Mouse (Mus musculus): ENCODE data around the gene Bglap. TPM values are rescaled to one million over a fixed set of nuclear protein-coding genes. Genes with fewer than 3 reads are reported as not detected.
"Not testable (repeated sequence)": the region's sequence is repeated elsewhere in the genome, so short reads cannot be mapped to it uniquely, and the experiment has no call there.

Gene Bglap
- polyA plus RNA-seq (2014; fragmentation: Nextera tagmentation; extraction: Ambion mirVana) = 0.57 TPM in 1 of 2 replicates, not detected in the other

- no peak within 1 kb of the TSS for H3K4me2 ChIP-seq (ENCODE audit: low read depth, low read length)
- no peak within 1 kb of the TSS for H3K9ac ChIP-seq (replicated peaks; ENCODE audit: low read length)
- ATAC-seq (replicated peaks; ENCODE audit: insufficient number of reproducible peaks, low FRiP score, low TSS enrichment, low read depth) (no peak), DNase-seq (ENCODE audit: low spot score) (no peak)
- H3K9me3 ChIP-seq (replicated peaks; ENCODE audit: control insufficient read depth, low read length) = no peaks in the 10 kb centered on the region
- no peaks in the 10 kb centered on the region for H3K36me3 ChIP-seq (replicated peaks; ENCODE audit: control insufficient read depth, insufficient read depth, low read depth, low read length)
- H3K4me1 ChIP-seq (ENCODE audit: control insufficient read depth, insufficient read depth, low read length) = no peaks in the 10 kb centered on the region
- no peak within 1 kb of the TSS for H3K27ac ChIP-seq (replicated peaks; ENCODE audit: low read depth, low read length)
- 74% methylated on average over 5 of the region's 5 CpGs for WGBS
- H3K27me3 ChIP-seq (ENCODE audit: control insufficient read depth, insufficient read depth, low read length) = no peaks in the 10 kb centered on the region
- no peak within 1 kb of the TSS for H3K4me3 ChIP-seq (ENCODE audit: low read depth, low read length)
Measured at GRCm38 (mm10) chr3:88384364-88384763, at the start of gene Bglap. Bglap (minus strand) TSS chr3:88384464.

GRCm38 (mm10) chr3:88428639-88429038, 44.4 kb upstream of the Bglap start:
- ATAC-seq (replicated peaks; ENCODE audit: insufficient number of reproducible peaks, low FRiP score, low TSS enrichment, low read depth); H3K9ac ChIP-seq (replicated peaks; ENCODE audit: low read length); H3K36me3 ChIP-seq (replicated peaks; ENCODE audit: control insufficient read depth, insufficient read depth, low read depth, low read length); H3K27ac ChIP-seq (replicated peaks; ENCODE audit: low read depth, low read length); H3K27me3 ChIP-seq (ENCODE audit: control insufficient read depth, insufficient read depth, low read length); H3K9me3 ChIP-seq (replicated peaks; ENCODE audit: control insufficient read depth, low read length); H3K4me2 ChIP-seq (ENCODE audit: low read depth, low read length); H3K4me3 ChIP-seq (ENCODE audit: low read depth, low read length); DNase-seq (ENCODE audit: low spot score); H3K4me1 ChIP-seq (ENCODE audit: control insufficient read depth, insufficient read depth, low read length): not testable (repeated sequence)
- 71% methylated on average over 8 of the region's 8 CpGs for WGBS

- Histone ChIP-seq H3K4me3 (ENCODE audit: low read depth, low read length) (no peak overlapping the region), H3K4me1 (ENCODE audit: control insufficient read depth, insufficient read depth, low read length) (no peaks in the 10 kb centered on the region), H3K4me2 (ENCODE audit: low read depth, low read length) (no peak overlapping the region), H3K9me3 (replicated peaks; ENCODE audit: control insufficient read depth, low read length) (no peaks in the 10 kb centered on the region), H3K27me3 (ENCODE audit: control insufficient read depth, insufficient read depth, low read length) (no peaks in the 10 kb centered on the region), H3K36me3 (replicated peaks; ENCODE audit: control insufficient read depth, insufficient read depth, low read depth, low read length) (no peaks in the 10 kb centered on the region), H3K9ac (replicated peaks; ENCODE audit: low read length) (no peak overlapping the region), H3K27ac (replicated peaks; ENCODE audit: low read depth, low read length) (no peak overlapping the region)
- WGBS = 88% methylated on average over 4 of the region's 4 CpGs
- no peak for DNase-seq (ENCODE audit: low spot score)
- no peak for ATAC-seq (replicated peaks; ENCODE audit: insufficient number of reproducible peaks, low FRiP score, low TSS enrichment, low read depth)
Measured at GRCm38 (mm10) chr3:88427342-88427905, 43.2 kb upstream of the Bglap start.

- 85% methylated on average over 10 of the region's 10 CpGs for WGBS
- H3K4me2 ChIP-seq (ENCODE audit: low read depth, low read length) = no peak overlapping the region
- H3K9ac ChIP-seq (replicated peaks; ENCODE audit: low read length) = no peak overlapping the region
- H3K27me3 ChIP-seq (ENCODE audit: control insufficient read depth, insufficient read depth, low read length) = no peaks in the 10 kb centered on the region
- H3K36me3 ChIP-seq (replicated peaks; ENCODE audit: control insufficient read depth, insufficient read depth, low read depth, low read length) = peaks cover 2% of the 10 kb centered on the region; the same call in 1 of the 2 replicates
- no peak overlapping the region for H3K27ac ChIP-seq (replicated peaks; ENCODE audit: low read depth, low read length)
- ATAC-seq (replicated peaks; ENCODE audit: insufficient number of reproducible peaks, low FRiP score, low TSS enrichment, low read depth) = no peak
- no peak overlapping the region for H3K4me3 ChIP-seq (ENCODE audit: low read depth, low read length)
- DNase-seq (ENCODE audit: low spot score) = no peak
- H3K4me1 ChIP-seq (ENCODE audit: control insufficient read depth, insufficient read depth, low read length) = no peaks in the 10 kb centered on the region
- H3K9me3 ChIP-seq (replicated peaks; ENCODE audit: control insufficient read depth, low read length) = no peaks in the 10 kb centered on the region
Measured at GRCm38 (mm10) chr3:88425708-88426420, 41.6 kb upstream of the Bglap start.

DNA sequence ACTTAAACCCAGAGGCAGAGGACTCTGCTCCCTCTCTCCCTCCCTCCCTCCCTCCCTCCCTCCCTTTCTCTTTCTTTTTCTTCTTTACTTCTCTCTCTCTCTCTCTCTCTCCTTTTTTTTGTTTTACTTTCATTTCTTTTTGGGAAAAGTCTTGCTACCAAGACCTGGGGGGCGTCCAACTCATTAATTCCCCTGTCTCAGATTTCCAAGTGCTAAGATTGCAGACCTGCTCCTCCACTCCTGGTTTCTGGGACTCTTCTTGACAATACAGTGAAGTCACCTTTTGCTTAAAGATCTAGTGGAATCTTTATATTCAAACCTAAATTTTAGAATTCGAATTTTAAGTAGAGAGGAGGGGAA, 41.0 kb upstream of the Bglap start:
- no peak for DNase-seq (ENCODE audit: low spot score)
- Histone ChIP-seq H3K27ac (replicated peaks; ENCODE audit: low read depth, low read length) (no peak overlapping the region), H3K27me3 (ENCODE audit: control insufficient read depth, insufficient read depth, low read length) (no peaks in the 10 kb centered on the region), H3K4me1 (ENCODE audit: control insufficient read depth, insufficient read depth, low read length) (no peaks in the 10 kb centered on the region), H3K36me3 (replicated peaks; ENCODE audit: control insufficient read depth, insufficient read depth, low read depth, low read length) (peaks cover 2% of the 10 kb centered on the region), H3K9me3 (replicated peaks; ENCODE audit: control insufficient read depth, low read length) (no peaks in the 10 kb centered on the region), H3K9ac (replicated peaks; ENCODE audit: low read length) (no peak overlapping the region; the same call in 1 of the 2 replicates), H3K4me2 (ENCODE audit: low read depth, low read length) (no peak overlapping the region), H3K4me3 (ENCODE audit: low read depth, low read length) (no peak overlapping the region)
- 9% methylated on average over 2 of the region's 2 CpGs for WGBS
- ATAC-seq (replicated peaks; ENCODE audit: insufficient number of reproducible peaks, low FRiP score, low TSS enrichment, low read depth) = no peak

- Histone ChIP-seq H3K27me3 (ENCODE audit: control insufficient read depth, insufficient read depth, low read length) (no peaks in the 10 kb centered on the region), H3K4me1 (ENCODE audit: control insufficient read depth, insufficient read depth, low read length) (no peaks in the 10 kb centered on the region), H3K9ac (replicated peaks; ENCODE audit: low read length) (peak within 1 kb of the TSS; percentile 64), H3K9me3 (replicated peaks; ENCODE audit: control insufficient read depth, low read length) (no peaks in the 10 kb centered on the region), H3K27ac (replicated peaks; ENCODE audit: low read depth, low read length) (no peak within 1 kb of the TSS), H3K36me3 (replicated peaks; ENCODE audit: control insufficient read depth, insufficient read depth, low read depth, low read length) (peaks cover 4% of the 10 kb centered on the region), H3K4me2 (ENCODE audit: low read depth, low read length) (peak within 1 kb of the TSS; percentile 85), H3K4me3 (ENCODE audit: low read depth, low read length) (peak within 1 kb of the TSS; percentile 69)
- peak; percentile 99 for DNase-seq (ENCODE audit: low spot score)
- WGBS = under 1% methylated on average over 35 of the region's 35 CpGs
- ATAC-seq (replicated peaks; ENCODE audit: insufficient number of reproducible peaks, low FRiP score, low TSS enrichment, low read depth) = peak; percentile 95
Measured at GRCm38 (mm10) chr3:88424605-88425329, 40.5 kb upstream of the Bglap start, which contains the start of gene Slc25a44. Slc25a44 (minus strand) TSS chr3:88425139.

DNA sequence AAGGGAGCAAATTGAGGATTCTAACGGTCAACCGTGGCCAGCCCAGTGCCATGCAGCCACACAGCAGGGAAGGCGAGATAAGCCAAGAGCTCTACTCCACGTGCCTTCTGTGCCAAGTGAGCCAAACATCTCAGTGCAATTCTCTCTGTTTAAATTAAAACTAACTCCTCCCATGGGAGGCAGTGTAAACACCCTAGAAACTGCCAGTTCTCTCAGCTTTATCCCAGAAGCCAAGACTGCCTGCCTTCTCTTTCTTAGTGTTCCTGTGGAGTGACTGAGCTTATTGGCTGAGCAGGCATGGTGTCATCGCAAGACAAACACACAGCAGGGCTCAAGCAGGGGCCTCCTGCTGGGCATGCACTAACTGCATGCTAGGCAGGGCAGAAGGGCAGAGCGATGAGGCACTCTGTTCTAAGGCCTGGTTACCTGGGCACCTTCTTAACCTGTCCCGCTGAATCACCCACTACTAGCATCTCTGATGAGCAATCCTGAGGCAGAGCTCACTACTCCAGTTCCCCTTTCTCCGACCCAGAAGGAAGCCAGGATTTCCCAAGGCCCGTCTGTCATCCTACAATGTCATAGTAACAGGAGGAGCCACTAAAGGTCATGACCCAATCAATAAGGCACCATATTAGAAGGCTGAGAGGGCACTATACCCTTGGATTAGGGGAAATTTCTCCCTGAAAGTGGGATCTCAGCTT, 37.9 kb upstream of the Bglap start:
- no peak overlapping the region for H3K27ac ChIP-seq (replicated peaks; ENCODE audit: low read depth, low read length)
- no peaks in the 10 kb centered on the region for H3K9me3 ChIP-seq (replicated peaks; ENCODE audit: control insufficient read depth, low read length)
- H3K4me1 ChIP-seq (ENCODE audit: control insufficient read depth, insufficient read depth, low read length) = no peaks in the 10 kb centered on the region
- no peak overlapping the region for H3K9ac ChIP-seq (replicated peaks; ENCODE audit: low read length)
- no peaks in the 10 kb centered on the region for H3K27me3 ChIP-seq (ENCODE audit: control insufficient read depth, insufficient read depth, low read length)
- ATAC-seq (replicated peaks; ENCODE audit: insufficient number of reproducible peaks, low FRiP score, low TSS enrichment, low read depth) (no peak), DNase-seq (ENCODE audit: low spot score) (no peak)
- H3K36me3 ChIP-seq (replicated peaks; ENCODE audit: control insufficient read depth, insufficient read depth, low read depth, low read length) = peaks cover 5% of the 10 kb centered on the region
- no peak overlapping the region for H3K4me3 ChIP-seq (ENCODE audit: low read depth, low read length)
- 43% methylated on average over 9 of the region's 9 CpGs for WGBS
- no peak overlapping the region for H3K4me2 ChIP-seq (ENCODE audit: low read depth, low read length)

Data from embryonic facial prominence, embryonic 11.5 days (tissue).